Mouse (Mus musculus) intestine, postnatal 0 days (tissue): ENCODE measurements around the gene Kcnj15. TPM values are rescaled to one million over a fixed set of nuclear protein-coding genes. Genes with fewer than 3 reads are reported as not detected.

ENCODE experiments used
- ATAC-seq: fragments of 200-750 bp; cut with Nextera tagmentation; 2 replicates; pipeline ENCODE4 v1.8.0; 2017; ENCODE audit warnings: mild to moderate bottlenecking, moderate TSS enrichment, moderate library complexity
- H3K27ac ChIP-seq: fragments of 300-500 bp; sonication (generic); 2 replicates; pipeline ENCODE4 v1.5.1; 2014; ENCODE audit warnings: mild to moderate bottlenecking, low read depth, low read length, moderate library complexity
- H3K27me3 ChIP-seq: fragments of 300-500 bp; sonication (generic); replicated peaks from 2 replicates; pipeline ENCODE4 v1.6.1; 2014; ENCODE audit warnings: low read length, mixed read lengths; ENCODE audit not compliant: control insufficient read depth, insufficient read depth
- H3K36me3 ChIP-seq: fragments of 300-500 bp; sonication (generic); 2 replicates; pipeline ENCODE4 v1.6.1; 2014; ENCODE audit warnings: mild to moderate bottlenecking, moderate library complexity; ENCODE audit not compliant: control insufficient read depth, insufficient read depth
- H3K4me1 ChIP-seq: fragments of 300-500 bp; sonication (generic); replicated peaks from 2 replicates; pipeline ENCODE4 v1.6.1; 2014; ENCODE audit warnings: antibody characterized with exemption, low read length, mixed read lengths; ENCODE audit not compliant: control insufficient read depth, insufficient read depth
- H3K4me2 ChIP-seq: fragments of 300-500 bp; sonication (generic); replicated peaks from 2 replicates; pipeline ENCODE4 v1.6.1; 2014; ENCODE audit warnings: low read depth, mild to moderate bottlenecking, moderate library complexity
- H3K4me3 ChIP-seq: fragments of 300-500 bp; sonication (generic); 2 replicates; pipeline ENCODE4 v1.5.1; 2014; ENCODE audit warnings: low read depth, low read length
- H3K9ac ChIP-seq: fragments of 300-500 bp; sonication (generic); 2 replicates; pipeline ENCODE4 v1.6.1; 2014; ENCODE audit warnings: mild to moderate bottlenecking, low read depth, low read length
- H3K9me3 ChIP-seq: fragments of 300-500 bp; sonication (generic); 2 replicates; pipeline ENCODE4 v1.6.1; 2016; ENCODE audit warnings: mixed run types; ENCODE audit not compliant: control insufficient read depth
- CTCF ChIP-seq: sonication (generic); IDR thresholded peaks from 2 replicates; pipeline ENCODE4 v1.5.1; 2016; ENCODE audit warnings: low read depth, mild to moderate bottlenecking, control low read depth, antibody characterized with exemption, moderate library complexity
- WGBS: fragments of 180-500 bp; shearing (Covaris S2); extraction: QIAGEN DNeasy Blood & Tissue Kit; methylation state at CpG from one replicate; pipeline ENCODE4 v1.1.7; 2014; 5-methylcytosine and 5-hydroxymethylcytosine counted together
- polyA plus RNA-seq: library from polyadenylated mRNA; unstranded; fragments of >200 nt; fragmentation: Nextera tagmentation; extraction: Ambion mirVana; gene quantifications from 2 replicates; pipeline ENCODE4 v1.2.1, GENCODE M21; 2015

The Kcnj15 gene
- polyA plus RNA-seq, 1 experiment from 2014 or later: 0.27 TPM

DNA sequence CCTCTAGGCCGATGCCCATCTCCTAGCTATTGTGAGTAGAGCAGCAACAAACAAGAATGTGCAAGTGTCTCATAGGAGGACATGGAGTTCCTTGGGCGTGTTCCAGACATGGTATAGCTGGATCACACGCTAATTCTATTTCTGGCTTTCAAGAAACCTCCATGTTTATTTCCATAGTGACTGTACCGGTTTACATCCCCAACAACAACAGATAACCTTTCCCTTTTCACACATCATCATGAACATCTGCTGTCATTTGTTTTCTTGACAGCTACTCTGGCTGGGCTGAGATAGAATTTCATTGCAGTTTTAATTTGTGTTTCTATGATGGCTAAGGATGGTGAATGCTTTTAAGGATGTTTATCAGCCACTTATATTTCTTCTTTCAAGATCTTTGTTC lies 25.6 kb upstream of the Kcnj15 start:
- H3K9ac ChIP-seq: no peak overlapping the region
- no peak overlapping the region for H3K27ac ChIP-seq
- no peak for ATAC-seq
- no peaks in the 10 kb centered on the region for H3K9me3 ChIP-seq
- WGBS: 77% methylated on average over 4 of the region's 4 CpGs
- no peaks in the 10 kb centered on the region for H3K4me1 ChIP-seq
- H3K27me3 ChIP-seq: no peaks in the 10 kb centered on the region
- TF ChIP-seq CTCF: no peak
- H3K4me2 ChIP-seq: no peak overlapping the region
- H3K4me3 ChIP-seq: no peak overlapping the region
- no peaks in the 10 kb centered on the region for H3K36me3 ChIP-seq

DNA sequence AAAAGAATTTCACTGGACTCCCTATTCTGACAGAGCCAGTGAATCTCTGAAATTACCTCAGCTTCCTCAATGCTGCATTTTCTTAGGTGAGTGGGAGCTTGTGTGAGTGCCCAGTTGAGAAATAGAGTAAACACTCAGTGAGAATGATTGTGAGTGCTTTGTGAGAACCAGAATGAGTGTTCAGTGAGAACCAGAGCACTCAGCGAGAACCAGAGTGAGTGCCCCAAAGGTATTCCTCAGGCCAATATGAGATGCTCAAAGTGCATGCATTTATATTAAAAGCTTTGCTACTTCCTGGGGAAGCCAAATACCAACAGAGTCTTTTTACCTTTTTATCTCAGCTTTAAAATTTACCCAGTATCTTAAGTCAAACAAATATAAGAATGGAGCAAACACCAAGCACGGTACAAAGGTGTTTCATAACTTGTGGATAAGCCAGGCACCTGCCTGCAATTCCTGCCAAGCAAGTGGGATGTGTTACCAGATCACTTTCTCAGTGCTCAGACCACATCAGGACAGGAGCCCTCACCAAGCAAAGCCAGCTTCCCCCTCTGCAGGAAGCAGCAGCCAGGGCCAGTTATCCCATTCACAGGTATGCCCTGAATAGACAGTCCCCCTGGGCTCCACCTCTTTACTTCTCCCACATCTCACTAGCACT lies 22.3 kb upstream of the Kcnj15 start:
- Histone ChIP-seq H3K27me3 (0 out of 2 replicates have a peak, but pooled peaks cover 3% of the 10 kb centered on the region), H3K9ac (no peak overlapping the region), H3K4me3 (no peak overlapping the region), H3K9me3 (no peaks in the 10 kb centered on the region), H3K27ac (no peak overlapping the region), H3K36me3 (no peaks in the 10 kb centered on the region), H3K4me1 (no peaks in the 10 kb centered on the region), H3K4me2 (no peak overlapping the region)
- TF ChIP-seq CTCF: no peak
- ATAC-seq: no peak
- WGBS: 42% methylated on average over 2 of the region's 2 CpGs

- Histone ChIP-seq H3K27ac (no peak overlapping the region), H3K4me2 (no peak overlapping the region), H3K4me1 (no peaks in the 10 kb centered on the region), H3K9me3 (no peaks in the 10 kb centered on the region), H3K4me3 (no peak overlapping the region), H3K9ac (no peak overlapping the region), H3K36me3 (no peaks in the 10 kb centered on the region), H3K27me3 (0 out of 2 replicates have a peak, but pooled peaks cover 3% of the 10 kb centered on the region)
- ATAC-seq: no peak
- 76% methylated on average over 7 of the region's 7 CpGs for WGBS
- TF ChIP-seq CTCF: no peak
Observed at GRCm38 (mm10) chr16:95239209-95239925, 18.0 kb upstream of the Kcnj15 start.

GRCm38 (mm10) chr16:95240688-95241087 lies 16.7 kb upstream of the Kcnj15 start:
- no peak for TF ChIP-seq CTCF
- Histone ChIP-seq H3K36me3 (no peaks in the 10 kb centered on the region), H3K27ac (no peak overlapping the region), H3K9ac (no peak overlapping the region), H3K4me1 (no peaks in the 10 kb centered on the region), H3K4me2 (no peak overlapping the region), H3K4me3 (no peak overlapping the region), H3K27me3 (0 out of 2 replicates have a peak, but pooled peaks cover 3% of the 10 kb centered on the region), H3K9me3 (no peaks in the 10 kb centered on the region)
- no peak for ATAC-seq
- WGBS: 34% methylated on average over 5 of the region's 5 CpGs

GRCm38 (mm10) chr16:95241581-95241980 lies 15.8 kb upstream of the Kcnj15 start:
- WGBS: 67% methylated on average over 4 of the region's 4 CpGs
- ATAC-seq: no peak
- no peaks in the 10 kb centered on the region for H3K9me3 ChIP-seq

GRCm38 (mm10) chr16:95242114-95242513 lies 15.2 kb upstream of the Kcnj15 start:
- no peak for ATAC-seq
- H3K9me3 ChIP-seq: no peaks in the 10 kb centered on the region
- no peaks in the 10 kb centered on the region for H3K36me3 ChIP-seq
- H3K9ac ChIP-seq: no peak overlapping the region
- no peak overlapping the region for H3K4me3 ChIP-seq
- H3K4me2 ChIP-seq: no peak overlapping the region
- no peaks in the 10 kb centered on the region for H3K4me1 ChIP-seq
- no peak for TF ChIP-seq CTCF
- 0 out of 2 replicates have a peak, but pooled peaks cover 3% of the 10 kb centered on the region for H3K27me3 ChIP-seq
- WGBS: 67% methylated on average over 4 of the region's 4 CpGs
- no peak overlapping the region for H3K27ac ChIP-seq

More at GRCm38 (mm10) chr16:95241581-95241980, 15.8 kb upstream of the Kcnj15 start:
- no peak overlapping the region for H3K4me2 ChIP-seq
- H3K27ac ChIP-seq: no peak overlapping the region
- no peaks in the 10 kb centered on the region for H3K4me1 ChIP-seq
- no peak overlapping the region for H3K4me3 ChIP-seq
- no peaks in the 10 kb centered on the region for H3K36me3 ChIP-seq
- 0 out of 2 replicates have a peak, but pooled peaks cover 3% of the 10 kb centered on the region for H3K27me3 ChIP-seq
- no peak for TF ChIP-seq CTCF
- no peak overlapping the region for H3K9ac ChIP-seq
